Mouse (Mus musculus): ENCODE measurements around the gene Uqcrc1. TPM values are rescaled to one million over a fixed set of nuclear protein-coding genes. Genes with fewer than 3 reads are reported as not detected.

The Uqcrc1 gene
- polyA plus RNA-seq, 1 experiment: 116 TPM

- TF ChIP-seq POLR2A (IDR thresholded peaks at IDR 0.05; ENCODE audit: borderline replicate concordance, low read depth, low read length) (no peak), CTCF (IDR thresholded peaks at IDR 0.05; ENCODE audit: low read depth, low read length) (no peak)
- no peak overlapping the region for H3K27ac ChIP-seq (ENCODE audit: insufficient read depth, low read depth, low read length)
- H3K4me1 ChIP-seq (ENCODE audit: control insufficient read depth, insufficient read depth, low read length): peaks cover 12% of the 10 kb centered on the region
- H3K4me3 ChIP-seq (ENCODE audit: insufficient read depth, low read length): no peak overlapping the region
Observed at GRCm38 (mm10) chr9:108982498-108982897, 46.1 kb downstream of the Uqcrc1 start.

- TF ChIP-seq CTCF (IDR thresholded peaks at IDR 0.05; ENCODE audit: low read depth, low read length) (no peak), POLR2A (IDR thresholded peaks at IDR 0.05; ENCODE audit: borderline replicate concordance, low read depth, low read length) (no peak)
- peaks cover 12% of the 10 kb centered on the region for H3K4me1 ChIP-seq (ENCODE audit: control insufficient read depth, insufficient read depth, low read length)
- H3K27ac ChIP-seq (ENCODE audit: insufficient read depth, low read depth, low read length): no peak overlapping the region
- no peak overlapping the region for H3K4me3 ChIP-seq (ENCODE audit: insufficient read depth, low read length)
Observed at GRCm38 (mm10) chr9:108983209-108983608, 46.8 kb downstream of the Uqcrc1 start.

- H3K27ac ChIP-seq (ENCODE audit: insufficient read depth, low read depth, low read length): no peak within 1 kb of the TSS
- no peak within 1 kb of the TSS for H3K4me3 ChIP-seq (ENCODE audit: insufficient read depth, low read length)
- H3K4me1 ChIP-seq (ENCODE audit: control insufficient read depth, insufficient read depth, low read length): peaks cover 30% of the 10 kb centered on the region
- no peak for TF ChIP-seq CTCF (IDR thresholded peaks at IDR 0.05; ENCODE audit: low read depth, low read length)
Observed at GRCm38 (mm10) chr9:108985710-108986109, 49.3 kb downstream of the Uqcrc1 start, which contains the start of gene Ucn2. Gene Ucn2 (plus strand): TSS chr9:108986010.

DNA sequence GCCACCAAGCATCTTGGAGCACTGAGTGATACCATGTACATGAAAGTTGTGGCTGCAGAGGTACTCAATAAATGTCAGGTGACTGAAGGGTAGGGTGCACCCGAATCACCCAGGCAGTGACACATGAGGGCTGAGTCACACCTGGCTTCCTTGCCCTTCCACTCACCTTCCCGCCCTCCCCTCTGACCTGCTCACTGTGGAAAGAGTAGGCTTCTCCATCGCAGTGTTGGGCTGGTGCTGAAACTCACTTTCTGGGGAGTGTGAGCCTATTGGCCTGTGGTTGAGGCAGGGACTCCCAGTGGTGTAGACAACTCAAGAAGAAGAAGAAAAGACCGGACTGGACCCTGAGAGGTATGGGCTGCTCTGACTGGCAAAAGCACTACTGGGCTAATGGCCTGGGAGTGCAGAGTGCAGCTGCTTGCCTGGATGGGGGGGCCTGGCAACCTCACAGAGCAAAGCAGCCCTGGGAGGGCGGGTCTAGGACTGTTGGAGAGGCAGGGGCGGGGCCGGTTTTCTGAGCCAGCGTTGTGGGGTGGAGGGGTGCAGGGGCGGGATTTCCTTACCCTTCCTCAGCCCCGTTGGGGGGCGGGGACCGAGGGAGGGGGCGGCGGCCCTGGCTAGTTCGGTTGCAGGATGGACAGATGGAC is 51.4 kb downstream of the Uqcrc1 start:
- TF ChIP-seq POLR2A (IDR thresholded peaks at IDR 0.05; ENCODE audit: borderline replicate concordance, low read depth, low read length): no peak
- peaks cover 37% of the 10 kb centered on the region for H3K4me1 ChIP-seq (ENCODE audit: control insufficient read depth, insufficient read depth, low read length)
- no peak overlapping the region for H3K4me3 ChIP-seq (ENCODE audit: insufficient read depth, low read length)
- H3K27ac ChIP-seq (ENCODE audit: insufficient read depth, low read depth, low read length): no peak overlapping the region

GRCm38 (mm10) chr9:108989802-108990461 is 53.5 kb downstream of the Uqcrc1 start:
- H3K4me1 ChIP-seq (ENCODE audit: control insufficient read depth, insufficient read depth, low read length): peaks cover 37% of the 10 kb centered on the region
- H3K27ac ChIP-seq (ENCODE audit: insufficient read depth, low read depth, low read length): peak overlapping the region; percentile 96
- H3K4me3 ChIP-seq (ENCODE audit: insufficient read depth, low read length): no peak overlapping the region
- no peak for TF ChIP-seq CTCF (IDR thresholded peaks at IDR 0.05; ENCODE audit: low read depth, low read length)
- no peak for TF ChIP-seq POLR2A (IDR thresholded peaks at IDR 0.05; ENCODE audit: borderline replicate concordance, low read depth, low read length)

- peaks cover 41% of the 10 kb centered on the region for H3K4me1 ChIP-seq (ENCODE audit: control insufficient read depth, insufficient read depth, low read length)
- TF ChIP-seq CTCF (IDR thresholded peaks at IDR 0.05; ENCODE audit: low read depth, low read length) (no peak), POLR2A (IDR thresholded peaks at IDR 0.05; ENCODE audit: borderline replicate concordance, low read depth, low read length) (no peak)
- H3K4me3 ChIP-seq (ENCODE audit: insufficient read depth, low read length): no peak overlapping the region
- peak overlapping the region; percentile 96 for H3K27ac ChIP-seq (ENCODE audit: insufficient read depth, low read depth, low read length)
Observed at GRCm38 (mm10) chr9:108990462-108990820, 54.0 kb downstream of the Uqcrc1 start.

DNA sequence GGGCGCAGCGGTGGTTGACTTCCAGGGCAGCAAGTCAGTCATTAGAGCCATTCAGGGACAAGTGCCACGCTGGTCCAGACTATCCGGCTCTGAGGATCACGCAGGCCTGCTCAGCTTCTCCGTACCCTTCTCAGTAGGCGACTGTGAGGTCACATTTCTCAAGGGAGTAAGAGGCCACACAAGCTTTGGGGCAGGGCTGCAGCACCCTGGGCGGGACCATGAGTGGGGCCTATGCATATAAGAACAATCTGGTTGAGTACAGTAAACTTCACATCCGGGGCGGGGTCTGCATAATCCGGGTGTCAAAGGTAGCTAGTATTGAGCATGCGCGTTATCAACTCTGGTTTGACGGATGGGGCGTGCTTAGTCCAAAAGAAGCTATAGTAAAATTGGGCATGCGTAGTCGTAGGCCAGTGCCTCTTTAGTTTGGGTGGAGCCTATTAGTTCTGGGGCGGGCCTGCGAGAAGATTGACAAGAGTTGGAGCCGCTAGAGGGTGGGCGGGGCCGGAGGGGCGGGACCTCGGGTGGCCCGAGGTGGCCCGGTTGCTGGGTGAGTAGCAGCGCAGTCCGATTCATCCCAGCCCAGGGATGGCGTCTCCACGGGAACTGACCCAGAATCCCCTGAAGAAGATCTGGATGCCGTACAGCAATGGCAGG is 55.1 kb downstream of the Uqcrc1 start, which contains the start of gene Pfkfb4:
TSS of gene Pfkfb4 (plus strand) at position 351 of the 657 bp plus-strand sequence.
- Histone ChIP-seq H3K4me1 (ENCODE audit: control insufficient read depth, insufficient read depth, low read length) (peaks cover 52% of the 10 kb centered on the region), H3K4me3 (ENCODE audit: insufficient read depth, low read length) (peak within 1 kb of the TSS; percentile 86), H3K27ac (ENCODE audit: insufficient read depth, low read depth, low read length) (peak within 1 kb of the TSS; percentile 96)
- TF ChIP-seq CTCF (IDR thresholded peaks at IDR 0.05; ENCODE audit: low read depth, low read length) (no peak), POLR2A (IDR thresholded peaks at IDR 0.05; ENCODE audit: borderline replicate concordance, low read depth, low read length) (peak; percentile 88)

DNA sequence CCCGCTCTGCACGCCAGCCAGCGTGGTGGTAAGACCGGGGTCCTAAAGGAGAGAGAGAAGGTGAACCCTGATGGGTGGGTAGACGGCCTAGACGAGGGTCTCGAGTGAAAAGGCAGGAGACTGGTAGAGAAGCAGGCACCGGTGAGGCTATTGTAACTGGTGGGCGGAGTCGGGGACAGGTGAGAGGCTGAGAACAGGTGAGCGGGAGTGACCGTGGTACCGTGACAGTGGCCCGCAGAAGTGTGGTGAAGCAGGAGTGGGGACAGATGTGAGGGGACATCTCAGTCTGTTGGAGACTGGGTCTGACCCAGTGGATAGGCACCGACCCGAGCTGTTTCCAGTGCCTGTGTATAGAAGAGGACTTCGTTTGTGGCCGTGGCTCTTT is 55.6 kb downstream of the Uqcrc1 start:
- TF ChIP-seq CTCF (IDR thresholded peaks at IDR 0.05; ENCODE audit: low read depth, low read length): no peak
- no peak for TF ChIP-seq POLR2A (IDR thresholded peaks at IDR 0.05; ENCODE audit: borderline replicate concordance, low read depth, low read length)
- Histone ChIP-seq H3K4me3 (ENCODE audit: insufficient read depth, low read length) (peak overlapping the region; percentile 86), H3K4me1 (ENCODE audit: control insufficient read depth, insufficient read depth, low read length) (peaks cover 56% of the 10 kb centered on the region), H3K27ac (ENCODE audit: insufficient read depth, low read depth, low read length) (peak overlapping the region; percentile 41)

DNA sequence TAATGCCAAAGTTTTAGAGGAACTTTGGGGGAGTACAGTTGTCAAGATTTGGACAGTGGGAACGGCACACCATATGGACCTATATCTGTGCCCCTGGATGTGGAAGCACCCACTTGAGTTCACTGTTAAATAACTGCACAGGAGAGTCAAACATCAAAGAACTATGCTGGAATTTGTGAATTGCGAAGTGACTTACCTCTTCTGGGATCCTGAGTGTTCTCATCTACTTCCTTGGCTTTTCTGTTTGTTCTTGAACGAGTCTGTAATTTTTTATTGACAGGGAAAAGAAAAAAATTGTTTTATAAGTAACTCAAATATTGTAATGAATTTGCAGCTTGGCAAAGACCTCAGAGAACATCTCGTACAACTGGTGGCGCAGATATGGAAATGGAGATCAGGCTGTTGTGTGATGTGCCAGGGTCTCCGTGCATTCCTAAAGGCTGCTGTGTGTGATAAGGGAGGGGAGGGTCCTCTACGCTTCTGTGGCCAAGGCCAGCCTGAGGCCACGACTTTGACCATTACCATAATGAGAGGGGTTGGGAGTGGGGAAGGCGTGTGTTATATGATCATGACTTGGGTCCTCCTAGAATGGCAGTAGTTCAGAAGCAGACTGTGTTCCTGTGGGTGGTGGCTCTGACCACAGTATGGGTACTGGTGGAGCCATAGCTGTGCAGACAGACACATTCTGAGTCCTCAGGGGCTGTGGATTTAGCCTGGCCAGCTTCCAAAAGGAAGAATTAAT is 56.4 kb downstream of the Uqcrc1 start:
- TF ChIP-seq POLR2A (IDR thresholded peaks at IDR 0.05; ENCODE audit: borderline replicate concordance, low read depth, low read length): no peak
- TF ChIP-seq CTCF (IDR thresholded peaks at IDR 0.05; ENCODE audit: low read depth, low read length): no peak
- no peak overlapping the region for H3K27ac ChIP-seq (ENCODE audit: insufficient read depth, low read depth, low read length)
- peaks cover 58% of the 10 kb centered on the region for H3K4me1 ChIP-seq (ENCODE audit: control insufficient read depth, insufficient read depth, low read length)
- peak overlapping the region; percentile 86 for H3K4me3 ChIP-seq (ENCODE audit: insufficient read depth, low read length)
